Mouse (Mus musculus): ENCODE measurements around the gene Lmntd1. TPM values are rescaled to one million over a fixed set of nuclear protein-coding genes. Genes with fewer than 3 reads are reported as not detected.

The Lmntd1 gene
- polyA plus RNA-seq, 1 experiment, result 0.04 TPM

- 90% methylated on average over 18 of the region's 18 CpGs for WGBS
- H3K27ac ChIP-seq (ENCODE audit: insufficient read depth, low read length), result no peak overlapping the region
- no peak overlapping the region for H3K4me3 ChIP-seq (ENCODE audit: extremely low read depth, insufficient read depth, insufficient read length)
- no peaks in the 10 kb centered on the region for H3K36me3 ChIP-seq (ENCODE audit: control insufficient read depth, insufficient read depth, low read length)
- TF ChIP-seq POLR2A (IDR thresholded peaks at IDR 0.05; ENCODE audit: low read depth, low read length) (no peak), CTCF (IDR thresholded peaks at IDR 0.05; ENCODE audit: extremely low read depth, insufficient read depth, insufficient read length, insufficient replicate concordance) (no peak)
- DNase-seq (ENCODE audit: low read depth in 1 of 2, low spot score in 2 of 2), result no peak
- H3K4me1 ChIP-seq (ENCODE audit: control insufficient read depth, insufficient read depth, insufficient read length), result peaks cover 6% of the 10 kb centered on the region
- no peaks in the 10 kb centered on the region for H3K27me3 ChIP-seq (ENCODE audit: control insufficient read depth, insufficient read depth, low read length)
These were observed 278.0 kb downstream of the Lmntd1 start for GRCm38 (mm10) chr6:145335876-145336768.

GRCm38 (mm10) chr6:145334211-145334610, 279.9 kb downstream of the Lmntd1 start:
- Histone ChIP-seq H3K4me1 (ENCODE audit: control insufficient read depth, insufficient read depth, insufficient read length) (peaks cover 3% of the 10 kb centered on the region; the same call in 1 of the 2 replicates), H3K27me3 (ENCODE audit: control insufficient read depth, insufficient read depth, low read length) (no peaks in the 10 kb centered on the region), H3K36me3 (ENCODE audit: control insufficient read depth, insufficient read depth, low read length) (no peaks in the 10 kb centered on the region), H3K27ac (ENCODE audit: insufficient read depth, low read length) (no peak overlapping the region), H3K4me3 (ENCODE audit: extremely low read depth, insufficient read depth, insufficient read length) (no peak overlapping the region)
- DNase-seq (ENCODE audit: low read depth in 1 of 2, low spot score in 2 of 2), result peak in 1 of 2 experiments; percentile 21
- no peak for TF ChIP-seq CTCF (IDR thresholded peaks at IDR 0.05; ENCODE audit: extremely low read depth, insufficient read depth, insufficient read length, insufficient replicate concordance)
- no peak for TF ChIP-seq POLR2A (IDR thresholded peaks at IDR 0.05; ENCODE audit: low read depth, low read length)
- 40% methylated on average over 3 of the region's 3 CpGs for whole genome bisulfite sequencing

DNA sequence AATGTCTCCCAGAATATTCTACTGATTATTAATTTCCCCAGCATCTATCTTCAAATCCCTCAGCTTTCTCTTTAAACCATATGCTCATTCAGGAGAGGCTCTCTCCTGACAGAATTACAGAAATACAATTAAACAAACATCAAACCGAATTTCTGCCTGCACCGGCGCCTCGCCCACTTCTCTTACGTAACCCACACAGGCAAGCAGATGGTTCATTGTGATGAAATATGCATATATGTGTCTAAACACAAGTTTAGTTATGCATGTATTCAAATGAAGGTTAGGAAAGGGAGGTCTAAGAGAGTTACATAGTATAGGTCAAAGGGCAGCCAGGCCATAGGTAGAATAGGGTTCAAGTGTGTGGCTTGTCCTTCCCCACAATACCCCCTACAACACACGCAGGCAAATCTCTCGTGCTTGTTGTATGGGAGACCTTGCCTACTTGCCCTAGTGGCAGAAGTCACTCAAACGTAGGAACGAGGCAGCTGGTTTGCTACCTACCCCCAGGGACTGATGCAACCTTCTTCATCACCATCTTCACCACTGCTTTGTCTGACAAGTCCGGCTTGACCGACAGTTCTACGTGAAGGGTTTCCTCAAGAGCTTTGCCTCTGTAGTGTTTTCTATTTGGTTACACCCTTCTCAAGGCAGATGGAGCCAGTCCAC, 287.8 kb downstream of the Lmntd1 start:
- Histone ChIP-seq H3K4me1 (ENCODE audit: control insufficient read depth, insufficient read depth, insufficient read length) (no peaks in the 10 kb centered on the region), H3K4me3 (ENCODE audit: extremely low read depth, insufficient read depth, insufficient read length) (no peak overlapping the region), H3K36me3 (ENCODE audit: control insufficient read depth, insufficient read depth, low read length) (no peaks in the 10 kb centered on the region), H3K27me3 (ENCODE audit: control insufficient read depth, insufficient read depth, low read length) (no peaks in the 10 kb centered on the region), H3K27ac (ENCODE audit: insufficient read depth, low read length) (no peak overlapping the region)
- 73% methylated on average over 12 of the region's 12 CpGs for WGBS
- TF ChIP-seq POLR2A (IDR thresholded peaks at IDR 0.05; ENCODE audit: low read depth, low read length) (no peak), CTCF (IDR thresholded peaks at IDR 0.05; ENCODE audit: extremely low read depth, insufficient read depth, insufficient read length, insufficient replicate concordance) (no peak)
- DNase-seq (ENCODE audit: low read depth in 1 of 2, low spot score in 2 of 2), result no peak

DNA sequence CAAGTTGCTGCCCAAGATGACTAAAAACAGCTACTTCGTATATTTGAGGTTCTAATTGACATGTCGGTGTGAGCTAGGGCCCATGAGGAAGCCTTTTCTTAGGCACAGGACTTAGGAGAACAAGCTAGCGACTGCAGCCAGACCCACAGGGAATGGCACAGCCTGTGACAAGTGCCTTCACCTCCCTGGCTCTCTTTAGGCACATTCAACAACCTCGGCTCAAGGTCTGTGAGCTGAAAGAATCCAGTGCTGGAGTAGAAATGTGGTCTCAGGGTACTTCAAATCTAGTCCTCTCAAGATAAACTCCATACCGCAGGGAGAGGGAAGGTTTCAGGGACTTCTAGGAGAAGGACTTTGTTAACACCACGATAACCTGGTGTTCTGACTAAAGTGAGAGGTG, 289.0 kb downstream of the Lmntd1 start:
- DNase-seq (ENCODE audit: low read depth in 1 of 2, low spot score in 2 of 2), result no peak
- H3K4me3 ChIP-seq (ENCODE audit: extremely low read depth, insufficient read depth, insufficient read length), result no peak overlapping the region
- H3K36me3 ChIP-seq (ENCODE audit: control insufficient read depth, insufficient read depth, low read length), result no peaks in the 10 kb centered on the region
- no peaks in the 10 kb centered on the region for H3K4me1 ChIP-seq (ENCODE audit: control insufficient read depth, insufficient read depth, insufficient read length)
- no peak overlapping the region for H3K27ac ChIP-seq (ENCODE audit: insufficient read depth, low read length)
- whole genome bisulfite sequencing, result 89% methylated on average over 6 of the region's 6 CpGs
- no peak for TF ChIP-seq POLR2A (IDR thresholded peaks at IDR 0.05; ENCODE audit: low read depth, low read length)
- no peaks in the 10 kb centered on the region for H3K27me3 ChIP-seq (ENCODE audit: control insufficient read depth, insufficient read depth, low read length)

DNA sequence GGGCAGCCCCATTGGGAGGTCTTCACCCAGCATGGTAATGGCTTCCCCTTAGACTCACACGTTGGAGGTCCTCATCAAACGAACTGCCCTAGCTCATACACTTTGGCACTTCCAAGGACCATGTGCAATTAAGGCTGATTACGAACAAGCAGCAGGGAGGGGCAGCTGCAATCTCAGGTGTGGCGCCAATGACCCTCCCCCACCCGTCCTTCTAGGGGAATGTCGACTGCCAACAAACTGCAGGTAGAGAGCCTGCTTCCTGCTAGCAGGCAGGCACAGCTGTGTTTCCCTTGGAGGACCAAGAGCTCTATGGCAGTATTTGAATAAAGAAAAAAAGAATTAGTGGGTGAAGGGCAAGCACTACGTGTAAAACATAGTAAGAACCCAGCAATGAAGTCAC, 289.6 kb downstream of the Lmntd1 start:
- Histone ChIP-seq H3K4me3 (ENCODE audit: extremely low read depth, insufficient read depth, insufficient read length) (no peak overlapping the region), H3K27ac (ENCODE audit: insufficient read depth, low read length) (no peak overlapping the region), H3K4me1 (ENCODE audit: control insufficient read depth, insufficient read depth, insufficient read length) (no peaks in the 10 kb centered on the region), H3K27me3 (ENCODE audit: control insufficient read depth, insufficient read depth, low read length) (no peaks in the 10 kb centered on the region), H3K36me3 (ENCODE audit: control insufficient read depth, insufficient read depth, low read length) (no peaks in the 10 kb centered on the region)
- no peak for DNase-seq (ENCODE audit: low read depth in 1 of 2, low spot score in 2 of 2)
- no peak for TF ChIP-seq CTCF (IDR thresholded peaks at IDR 0.05; ENCODE audit: extremely low read depth, insufficient read depth, insufficient read length, insufficient replicate concordance)
- WGBS, result 77% methylated on average over 7 of the region's 7 CpGs

- H3K4me3 ChIP-seq (ENCODE audit: extremely low read depth, insufficient read depth, insufficient read length), result no peak overlapping the region
- H3K4me1 ChIP-seq (ENCODE audit: control insufficient read depth, insufficient read depth, insufficient read length), result no peaks in the 10 kb centered on the region
- 89% methylated on average over 7 of the region's 7 CpGs for WGBS
- H3K36me3 ChIP-seq (ENCODE audit: control insufficient read depth, insufficient read depth, low read length), result no peaks in the 10 kb centered on the region
- TF ChIP-seq POLR2A (IDR thresholded peaks at IDR 0.05; ENCODE audit: low read depth, low read length) (no peak), CTCF (IDR thresholded peaks at IDR 0.05; ENCODE audit: extremely low read depth, insufficient read depth, insufficient read length, insufficient replicate concordance) (no peak)
- H3K27me3 ChIP-seq (ENCODE audit: control insufficient read depth, insufficient read depth, low read length), result no peaks in the 10 kb centered on the region
- H3K27ac ChIP-seq (ENCODE audit: insufficient read depth, low read length), result no peak overlapping the region
- no peak for DNase-seq (ENCODE audit: low read depth in 1 of 2, low spot score in 2 of 2)
These were observed 291.9 kb downstream of the Lmntd1 start for GRCm38 (mm10) chr6:145322246-145322645.

GRCm38 (mm10) chr6:145320156-145320555, 294.0 kb downstream of the Lmntd1 start:
- Histone ChIP-seq H3K27me3 (ENCODE audit: control insufficient read depth, insufficient read depth, low read length) (no peaks in the 10 kb centered on the region), H3K4me3 (ENCODE audit: extremely low read depth, insufficient read depth, insufficient read length) (no peak overlapping the region), H3K4me1 (ENCODE audit: control insufficient read depth, insufficient read depth, insufficient read length) (no peaks in the 10 kb centered on the region), H3K36me3 (ENCODE audit: control insufficient read depth, insufficient read depth, low read length) (no peaks in the 10 kb centered on the region), H3K27ac (ENCODE audit: insufficient read depth, low read length) (no peak overlapping the region)
- no peak for DNase-seq (ENCODE audit: low read depth in 1 of 2, low spot score in 2 of 2)
- TF ChIP-seq POLR2A (IDR thresholded peaks at IDR 0.05; ENCODE audit: low read depth, low read length), result no peak
- no peak for TF ChIP-seq CTCF (IDR thresholded peaks at IDR 0.05; ENCODE audit: extremely low read depth, insufficient read depth, insufficient read length, insufficient replicate concordance)
- 95% methylated on average over 10 of the region's 10 CpGs for WGBS

Other genes with a start within 250 kb of the Lmntd1 start
- not detected in 2 replicates for gene Tuba3b, start 1.4 kb upstream of the Lmntd1 start, polyA plus RNA-seq (2012; rRNA removed)
- gene Rassf8, start 132.4 kb upstream of the Lmntd1 start, polyA plus RNA-seq (2012; rRNA removed), result 2.8 and 2.9 TPM in 2 replicates